Mouse (Mus musculus) left cerebral cortex, adult 8-10 months (tissue): ENCODE data around the gene AC161166.1. TPM values are rescaled to one million over a fixed set of nuclear protein-coding genes. Genes with fewer than 3 reads are reported as not detected.

Experiments used
- DNase-seq, 2 experiments: peaks; one replicate each; pipeline ENCODE4 v3.0.0; 2022; ENCODE audit warnings: low spot score in 2 of 2
- total RNA-seq, 4 experiments: library from RNA; stranded (reverse); gene quantifications; 2 replicates each; pipeline ENCODE4 v1.2.4; 2022

AC161166.1 gene
- not detected for total RNA-seq

DNA sequence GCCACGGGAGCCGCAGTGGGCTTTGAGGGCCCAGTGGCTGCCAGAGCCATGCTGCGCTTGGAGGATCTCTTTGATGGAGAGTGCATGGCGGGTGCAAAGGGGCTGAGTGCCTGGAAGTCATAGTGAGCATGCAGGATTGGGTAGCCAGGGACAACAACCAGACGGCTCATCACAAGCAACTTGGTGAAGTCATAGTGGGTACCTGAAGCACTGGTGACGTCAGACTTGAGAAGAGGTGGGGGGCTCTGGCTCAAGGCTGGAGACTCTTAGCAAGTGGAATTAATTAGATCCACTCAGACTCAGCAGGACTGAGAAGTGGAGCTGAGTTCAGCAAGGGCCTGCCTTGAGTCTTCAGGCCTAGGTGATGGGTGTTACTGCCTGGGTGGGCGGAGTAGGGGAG, at the start of gene AC161166.1:
Gene AC161166.1, minus strand, starts transcription at position 101 of the 400 bp plus-strand sequence.
- no peak for DNase-seq

GRCm38 (mm10) chr7:24561450-24561849, 49.2 kb upstream of the AC161166.1 start:
- DNase-seq, result no peak

GRCm38 (mm10) chr7:24555786-24556185, 43.5 kb upstream of the AC161166.1 start:
- DNase-seq, result no peak

DNA sequence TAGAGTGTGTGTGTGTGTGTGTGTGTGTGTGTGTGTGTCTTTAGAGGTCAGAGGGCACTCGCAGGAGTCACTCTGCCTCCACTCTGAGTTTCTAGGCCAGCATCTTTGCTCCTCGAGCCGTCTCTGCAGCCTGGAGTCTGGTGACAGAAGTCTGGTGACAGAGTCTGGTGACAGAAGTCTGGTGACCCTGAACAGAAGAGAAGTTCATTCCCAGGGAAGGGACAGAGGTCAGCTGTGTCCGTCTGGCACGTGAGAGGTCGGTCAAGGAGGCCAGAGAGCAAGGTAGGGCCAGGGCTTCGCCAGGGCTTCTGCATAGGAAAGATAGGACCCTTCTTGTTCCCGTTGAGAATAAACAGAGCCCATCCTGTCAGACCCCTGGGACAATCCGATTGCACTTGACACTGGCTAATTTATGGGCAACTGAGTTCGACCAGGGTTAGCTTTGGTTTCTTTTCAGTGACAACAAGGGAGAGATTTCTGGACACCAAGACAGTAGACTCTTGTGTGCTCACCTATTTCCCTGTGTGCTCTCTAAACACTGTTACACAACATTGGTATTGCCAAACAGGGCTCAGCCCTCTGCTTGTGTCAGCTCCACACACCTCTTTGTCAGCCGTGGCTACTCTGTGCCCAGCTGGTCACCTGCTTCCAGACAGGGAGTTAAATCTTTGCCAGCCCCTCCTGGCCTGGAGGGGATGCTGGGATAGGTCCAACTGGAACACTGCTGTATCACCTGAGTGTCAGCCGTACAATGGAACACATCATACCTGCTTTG, 39.9 kb upstream of the AC161166.1 start:
- DNase-seq, result no peak

DNA sequence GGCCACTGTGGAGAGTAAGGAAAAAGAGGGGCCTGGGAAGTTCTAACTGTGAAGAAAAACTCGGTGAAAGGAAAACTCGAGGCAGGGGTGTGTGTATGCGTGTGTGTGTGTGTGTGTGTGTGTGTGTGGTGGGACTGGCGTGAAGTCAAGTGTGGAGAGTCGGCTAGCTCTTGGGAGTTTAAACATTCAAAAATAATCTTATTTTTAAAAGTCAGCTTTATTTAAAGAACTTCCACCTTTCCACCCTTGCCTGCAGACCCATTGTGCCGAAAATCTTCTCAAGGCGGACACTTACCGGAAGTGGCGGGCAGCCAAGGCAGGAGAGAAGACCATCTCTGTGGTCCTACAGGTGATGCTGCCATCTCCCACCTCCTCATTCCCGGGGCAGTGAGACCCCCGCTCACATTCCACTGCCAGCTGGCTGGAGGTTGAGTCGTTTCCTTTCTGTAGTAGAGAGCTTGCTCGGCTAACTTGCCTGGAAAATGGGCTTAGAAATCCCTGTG, 35.3 kb upstream of the AC161166.1 start:
- DNase-seq, result no peak

- peak; percentile 87 to 99 for DNase-seq
These were observed 34.6 kb upstream of the AC161166.1 start for GRCm38 (mm10) chr7:24546634-24547389.

GRCm38 (mm10) chr7:24546068-24546614, 33.9 kb upstream of the AC161166.1 start, which contains the start of the genes Pinlyp and Xrcc1:
Gene Pinlyp, minus strand, starts transcription at chr7:24546118.
Gene Xrcc1, plus strand, starts transcription at chr7:24546289.
- no peak for DNase-seq

DNA sequence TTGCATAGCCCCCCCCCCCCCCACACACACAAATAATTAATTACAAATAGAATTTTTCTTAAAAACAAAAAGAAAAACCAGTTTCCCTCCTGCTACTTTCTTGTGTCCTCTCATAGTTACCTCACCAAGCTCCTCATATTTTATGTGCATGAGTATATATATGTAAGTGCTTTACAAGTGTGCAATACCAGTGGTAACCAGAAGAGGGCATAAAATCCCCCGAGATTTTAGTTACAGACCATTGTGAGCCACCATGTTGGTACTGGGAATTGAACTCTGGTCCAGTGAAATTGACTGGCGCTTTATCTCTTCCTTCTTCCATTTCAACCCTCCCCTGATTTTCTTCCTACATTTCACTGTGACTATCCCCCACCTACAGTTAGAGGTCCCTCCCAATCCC, 32.3 kb upstream of the AC161166.1 start:
- no peak for DNase-seq

DNA sequence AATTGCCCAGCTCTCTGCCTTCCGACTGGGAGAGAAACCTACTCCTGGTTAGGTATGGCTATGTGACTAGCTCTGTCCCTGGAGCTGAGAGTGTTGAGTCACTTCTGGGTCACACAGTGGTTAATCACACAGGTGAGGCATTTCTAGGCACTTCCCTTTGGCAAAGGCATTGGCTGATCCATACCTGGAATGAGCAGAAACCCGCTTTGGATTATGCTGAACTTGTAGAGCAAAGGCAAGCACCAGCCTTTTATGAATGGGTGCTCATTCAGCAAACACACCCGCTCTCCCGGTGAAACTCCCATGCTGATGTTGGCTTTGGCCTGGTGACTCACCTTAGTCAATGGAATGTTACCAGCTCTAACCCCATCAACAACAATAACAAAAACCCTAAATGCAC, 27.4 kb upstream of the AC161166.1 start:
- DNase-seq, result no peak

DNA sequence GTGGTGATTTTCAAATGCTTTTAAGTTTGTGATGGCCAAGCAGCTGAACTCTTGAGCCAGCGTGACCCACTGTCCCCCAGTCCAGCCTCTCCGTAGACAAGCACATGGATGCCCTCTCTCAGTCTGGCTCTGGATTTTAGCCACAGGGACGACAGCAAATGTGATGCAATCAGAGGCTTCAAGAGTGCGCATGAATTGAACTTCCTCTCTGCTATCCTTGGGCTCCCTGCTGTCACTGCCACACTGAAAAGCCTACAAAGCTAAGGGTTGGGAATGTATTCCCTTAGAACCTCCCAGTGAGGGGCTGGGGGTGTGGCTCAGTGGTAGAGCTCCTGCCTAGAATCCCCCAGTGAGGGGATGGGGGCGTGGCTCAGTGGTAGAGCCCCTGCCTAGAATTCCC, 26.4 kb upstream of the AC161166.1 start:
- no peak for DNase-seq

GRCm38 (mm10) chr7:24538154-24538553, 25.9 kb upstream of the AC161166.1 start:
- no peak for DNase-seq

DNA sequence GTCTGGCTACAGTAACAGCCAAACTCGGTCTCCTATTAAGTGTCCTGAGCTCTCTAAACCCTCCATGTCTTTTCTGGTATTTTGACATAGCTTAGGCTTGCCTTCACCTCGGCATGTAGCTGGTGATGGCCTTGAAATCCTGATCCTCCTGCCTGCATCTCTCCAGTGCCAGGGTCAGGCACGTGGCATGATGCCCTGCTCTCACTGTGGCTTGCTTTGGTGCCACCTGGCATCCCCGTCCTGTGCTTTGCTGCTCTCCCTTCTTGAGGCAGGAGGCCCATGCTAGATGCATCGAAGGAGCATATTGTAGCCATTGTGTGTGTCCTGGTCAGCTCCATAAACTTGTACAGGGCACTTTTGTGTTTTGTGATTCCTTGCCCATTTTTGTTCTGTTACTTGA, 25.3 kb upstream of the AC161166.1 start:
- DNase-seq, result no peak

DNA sequence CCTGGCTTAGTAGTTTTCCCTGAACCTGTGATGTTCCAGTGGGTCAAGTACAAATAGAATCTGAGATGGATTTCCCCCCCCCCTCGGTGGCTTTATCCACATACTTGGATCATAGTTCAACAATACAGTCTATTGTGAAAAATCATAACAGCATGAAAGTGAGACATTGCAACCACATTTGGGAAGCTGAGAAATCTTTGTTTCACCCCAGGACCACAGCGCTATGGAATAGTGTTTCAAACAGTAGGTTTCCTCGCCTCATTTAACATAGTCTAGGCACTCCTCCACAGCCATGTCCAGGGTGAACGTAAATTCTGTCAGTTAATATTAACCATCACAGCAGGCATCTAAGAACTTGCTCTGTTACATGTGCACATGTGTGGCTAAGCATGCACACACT, 24.8 kb upstream of the AC161166.1 start:
- DNase-seq, result no peak

DNA sequence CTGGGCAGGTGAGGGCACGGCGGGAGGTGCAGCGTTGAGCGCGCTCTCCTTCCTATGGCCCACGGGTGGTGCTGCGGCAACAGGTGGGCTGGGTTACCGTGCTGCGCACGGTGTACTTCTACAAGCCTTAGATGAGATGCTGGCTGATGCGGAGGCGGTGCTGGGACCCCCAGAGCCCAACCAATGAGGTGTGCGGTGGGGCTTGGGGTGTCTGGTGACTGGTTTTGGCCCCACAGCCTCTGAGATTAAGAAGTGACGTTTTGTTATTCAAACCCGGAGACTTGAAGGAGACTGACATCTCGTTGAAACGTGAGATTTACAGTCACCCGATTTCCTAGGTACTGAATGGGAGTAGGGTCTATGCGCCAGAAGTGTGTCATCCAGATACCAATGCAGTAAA, 22.0 kb upstream of the AC161166.1 start:
- DNase-seq, result no peak

DNA sequence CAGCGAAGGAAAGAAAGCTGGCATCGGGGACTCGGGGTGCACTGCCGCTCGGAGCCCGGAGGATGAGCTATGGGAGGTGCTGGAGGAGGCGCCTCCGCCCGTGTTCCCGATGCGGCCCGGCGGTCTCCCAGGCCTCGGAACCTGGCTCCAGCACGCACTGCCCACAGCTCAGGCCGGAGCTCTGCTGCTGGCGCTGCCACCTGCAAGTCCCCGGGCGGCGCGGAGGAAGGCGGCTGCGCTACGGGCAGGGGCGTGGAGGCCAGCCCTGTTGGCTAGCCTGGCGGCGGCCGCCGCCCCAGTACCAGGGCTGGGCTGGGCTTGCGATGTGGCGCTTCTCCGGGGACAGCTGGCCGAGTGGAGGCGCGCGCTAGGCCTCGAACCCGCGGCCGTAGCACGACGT, 21.6 kb upstream of the AC161166.1 start:
- DNase-seq, result no peak

DNA sequence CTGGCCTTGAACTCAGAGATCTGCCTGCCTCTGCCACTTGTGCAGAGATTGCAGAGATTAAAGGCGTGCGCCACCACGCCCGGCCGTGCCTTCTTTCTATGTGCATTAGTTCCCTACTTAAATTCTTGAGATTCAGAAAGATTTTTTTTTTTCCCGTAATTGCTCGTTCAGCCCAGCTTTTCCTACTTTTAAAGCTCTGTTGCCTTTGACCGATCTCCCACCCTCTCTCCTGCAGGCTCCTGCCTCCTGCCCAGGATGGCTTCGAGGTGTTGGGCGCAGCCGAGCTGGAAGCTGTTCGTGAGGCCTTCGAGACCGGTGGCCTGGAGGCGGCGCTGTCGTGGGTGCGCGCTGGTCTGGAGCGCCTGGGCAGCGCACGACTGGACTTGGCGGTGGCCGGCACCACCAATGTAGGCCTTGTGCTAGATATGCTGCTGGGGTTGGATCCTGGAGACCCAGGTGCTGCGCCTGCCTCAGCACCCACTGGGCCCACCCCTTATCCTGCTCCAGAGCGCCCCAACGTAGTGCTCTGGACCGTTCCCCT, 20.8 kb upstream of the AC161166.1 start:
- DNase-seq, result no peak

- peak; percentile 51 to 62 for DNase-seq
These were observed 19.1 kb upstream of the AC161166.1 start for GRCm38 (mm10) chr7:24531211-24531971.

- DNase-seq, result peak; percentile 98 to 99
These were observed 18.0 kb upstream of the AC161166.1 start, which contains the start of gene Irgq for GRCm38 (mm10) chr7:24530062-24530931. Gene Irgq, plus strand, starts transcription at chr7:24530689.

GRCm38 (mm10) chr7:24529580-24529979, 17.3 kb upstream of the AC161166.1 start:
- no peak for DNase-seq

DNA sequence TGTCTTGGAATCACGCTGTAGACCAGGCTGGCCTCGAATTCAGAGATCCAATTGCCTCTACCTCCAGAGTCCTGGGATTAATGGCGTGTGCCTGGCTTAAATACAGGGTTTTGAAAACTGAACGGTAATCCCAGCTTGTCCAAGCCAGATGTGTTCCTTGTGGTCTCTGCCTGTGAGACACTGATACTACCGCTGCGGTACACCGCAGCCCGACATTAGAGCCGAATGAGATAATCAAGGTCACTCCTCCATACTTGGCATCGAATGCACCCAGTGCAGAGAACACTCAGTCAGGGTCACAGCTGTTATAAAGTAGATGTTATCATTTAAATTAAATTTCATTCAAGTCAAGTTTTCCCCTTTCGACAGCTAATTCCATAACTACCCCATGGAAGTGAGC, 16.6 kb upstream of the AC161166.1 start:
- no peak for DNase-seq
